Mouse (Mus musculus): ENCODE measurements around the gene Fbxw9. TPM values are rescaled to one million over a fixed set of nuclear protein-coding genes. Genes with fewer than 3 reads are reported as not detected.

Gene Fbxw9
- polyA plus RNA-seq, 1 experiment from 2014 or later: 22.1 TPM

DNA sequence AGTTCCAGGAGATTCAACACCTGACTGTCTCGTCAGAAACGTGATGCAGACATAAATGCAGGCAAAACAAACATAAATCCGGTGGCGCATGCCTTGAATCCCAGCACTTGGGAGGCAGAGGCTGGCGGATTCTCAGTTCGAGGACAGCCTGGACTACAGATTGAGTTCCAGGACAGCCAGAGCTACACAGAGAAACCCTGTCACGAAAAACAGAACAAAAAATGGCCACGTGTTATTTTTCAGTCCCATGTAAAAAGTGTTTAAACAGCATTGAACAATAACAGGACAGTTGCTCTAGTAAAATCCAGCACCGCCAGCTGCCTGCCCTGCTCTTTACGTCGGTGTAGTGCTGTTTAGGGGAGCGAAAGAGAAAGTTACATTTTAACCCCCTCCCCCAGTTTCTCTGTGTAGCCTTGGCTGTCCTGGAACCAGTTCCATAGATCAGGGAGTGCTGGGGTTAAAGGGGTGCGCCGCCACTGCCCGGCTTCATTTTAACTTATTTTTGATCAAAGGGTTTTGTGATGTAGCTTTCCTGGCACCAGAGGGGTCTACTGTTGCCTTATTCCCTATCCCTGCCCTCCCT, 24.0 kb upstream of the Fbxw9 start:
- H3K9me3 ChIP-seq (ENCODE audit: control insufficient read depth): no peaks in the 10 kb centered on the region
- peak overlapping the region; percentile 96 for H3K27ac ChIP-seq (ENCODE audit: low read depth, low read length)
- peak overlapping the region; percentile 89 for H3K9ac ChIP-seq (ENCODE audit: low read depth, low read length)
- H3K4me1 ChIP-seq (replicated peaks; ENCODE audit: control insufficient read depth, insufficient read depth, low read length): peaks cover 5% of the 10 kb centered on the region; the same call in 1 of the 2 replicates
- H3K36me3 ChIP-seq (ENCODE audit: control insufficient read depth, insufficient read depth): peaks cover 14% of the 10 kb centered on the region
- H3K27me3 ChIP-seq (replicated peaks; ENCODE audit: control insufficient read depth, insufficient read depth, low read length): no peaks in the 10 kb centered on the region
- ATAC-seq: 0 out of 2 replicates have a peak, but pooled peaks have one; percentile 3
- TF ChIP-seq CTCF (IDR thresholded peaks at IDR 0.05; ENCODE audit: low read depth): no peak
- H3K4me2 ChIP-seq (replicated peaks; ENCODE audit: low read depth): peak overlapping the region; percentile 94
- under 1% methylated on average over 15 of the region's 15 CpGs for WGBS
- H3K4me3 ChIP-seq (ENCODE audit: low read depth, low read length): peak overlapping the region; percentile 88

- peak overlapping the region; percentile 89 for H3K9ac ChIP-seq (ENCODE audit: low read depth, low read length)
- H3K4me1 ChIP-seq (replicated peaks; ENCODE audit: control insufficient read depth, insufficient read depth, low read length): peaks cover 5% of the 10 kb centered on the region; the same call in 1 of the 2 replicates
- peaks cover 19% of the 10 kb centered on the region for H3K36me3 ChIP-seq (ENCODE audit: control insufficient read depth, insufficient read depth)
- H3K27ac ChIP-seq (ENCODE audit: low read depth, low read length): peak overlapping the region; percentile 96
- no peaks in the 10 kb centered on the region for H3K27me3 ChIP-seq (replicated peaks; ENCODE audit: control insufficient read depth, insufficient read depth, low read length)
- H3K9me3 ChIP-seq (ENCODE audit: control insufficient read depth): no peaks in the 10 kb centered on the region
- peak; percentile 3; the same call in 1 of the 2 replicates for ATAC-seq
- 0% methylated on average over 9 of the region's 9 CpGs for WGBS
- peak overlapping the region; percentile 88 for H3K4me3 ChIP-seq (ENCODE audit: low read depth, low read length)
- H3K4me2 ChIP-seq (replicated peaks; ENCODE audit: low read depth): peak overlapping the region; percentile 94
- no peak for TF ChIP-seq CTCF (IDR thresholded peaks at IDR 0.05; ENCODE audit: low read depth)
Observed at GRCm38 (mm10) chr8:85036381-85036717, 23.5 kb upstream of the Fbxw9 start.

DNA sequence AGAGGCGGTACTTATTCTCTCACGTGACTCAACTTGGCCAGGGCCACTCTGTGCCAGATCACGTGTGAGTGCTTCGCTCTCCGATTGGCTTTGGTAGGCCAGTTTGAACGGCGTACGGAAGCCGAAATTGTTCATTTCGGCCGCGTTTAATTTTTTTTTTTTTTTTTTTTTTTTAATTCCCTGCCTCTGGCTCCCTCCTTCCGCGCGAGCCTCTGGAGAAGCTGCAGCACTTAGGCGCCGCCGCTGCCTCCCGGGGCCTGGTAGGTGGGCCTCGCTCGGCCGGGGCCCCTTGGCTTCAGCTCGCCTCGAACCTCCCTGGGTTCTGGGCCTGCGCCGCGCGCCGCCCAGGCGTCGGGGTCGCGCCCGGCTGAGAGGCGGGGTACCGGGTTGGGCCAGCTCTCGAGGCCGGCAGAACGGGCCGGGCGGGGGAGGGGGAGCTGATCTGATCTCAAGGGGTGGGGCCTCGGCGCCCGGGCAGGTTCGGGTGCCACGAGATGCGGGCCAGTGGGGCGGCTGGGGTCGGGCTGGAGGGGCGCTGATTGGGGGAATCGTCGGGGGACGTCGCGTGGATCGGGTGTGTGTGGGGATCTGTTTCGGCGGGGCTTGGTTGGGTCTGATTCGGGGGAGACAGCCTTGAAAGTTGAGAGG, 23.0 kb upstream of the Fbxw9 start, which contains the start of gene Tnpo2:
Gene Tnpo2 (plus strand): TSS at position 198 of the 648 bp plus-strand sequence.
- peaks cover 5% of the 10 kb centered on the region; the same call in 1 of the 2 replicates for H3K4me1 ChIP-seq (replicated peaks; ENCODE audit: control insufficient read depth, insufficient read depth, low read length)
- TF ChIP-seq CTCF (IDR thresholded peaks at IDR 0.05; ENCODE audit: low read depth): no peak

GRCm38 (mm10) chr8:85037366-85037680, 22.5 kb upstream of the Fbxw9 start:
- H3K9ac ChIP-seq (ENCODE audit: low read depth, low read length): peak overlapping the region; percentile 89
- H3K4me2 ChIP-seq (replicated peaks; ENCODE audit: low read depth): peak overlapping the region; percentile 94
- H3K4me3 ChIP-seq (ENCODE audit: low read depth, low read length): peak overlapping the region; percentile 88
- TF ChIP-seq CTCF (IDR thresholded peaks at IDR 0.05; ENCODE audit: low read depth): no peak
- no peaks in the 10 kb centered on the region for H3K27me3 ChIP-seq (replicated peaks; ENCODE audit: control insufficient read depth, insufficient read depth, low read length)
- H3K36me3 ChIP-seq (ENCODE audit: control insufficient read depth, insufficient read depth): peaks cover 20% of the 10 kb centered on the region
- H3K4me1 ChIP-seq (replicated peaks; ENCODE audit: control insufficient read depth, insufficient read depth, low read length): peaks cover 5% of the 10 kb centered on the region; the same call in 1 of the 2 replicates
- ATAC-seq: peak; percentile 13; the same call in 1 of the 2 replicates
- H3K27ac ChIP-seq (ENCODE audit: low read depth, low read length): peak overlapping the region; percentile 96
- WGBS: under 1% methylated on average over 14 of the region's 14 CpGs
- no peaks in the 10 kb centered on the region for H3K9me3 ChIP-seq (ENCODE audit: control insufficient read depth)

More for the DNA sequence above, 23.0 kb upstream of the Fbxw9 start, which contains the start of gene Tnpo2:
- H3K27me3 ChIP-seq (replicated peaks; ENCODE audit: control insufficient read depth, insufficient read depth, low read length): no peaks in the 10 kb centered on the region
- H3K9me3 ChIP-seq (ENCODE audit: control insufficient read depth): no peaks in the 10 kb centered on the region
- H3K4me3 ChIP-seq (ENCODE audit: low read depth, low read length): peak within 1 kb of the TSS; percentile 88
- H3K9ac ChIP-seq (ENCODE audit: low read depth, low read length): peak within 1 kb of the TSS; percentile 89
- H3K27ac ChIP-seq (ENCODE audit: low read depth, low read length): peak within 1 kb of the TSS; percentile 96
- peaks cover 21% of the 10 kb centered on the region for H3K36me3 ChIP-seq (ENCODE audit: control insufficient read depth, insufficient read depth)
- peak within 1 kb of the TSS; percentile 94 for H3K4me2 ChIP-seq (replicated peaks; ENCODE audit: low read depth)
- peak; percentile 89 for ATAC-seq
- under 1% methylated on average over 55 of the region's 59 CpGs for WGBS

- Histone ChIP-seq H3K4me2 (replicated peaks; ENCODE audit: low read depth) (peak overlapping the region; percentile 94), H3K9ac (ENCODE audit: low read depth, low read length) (peak overlapping the region; percentile 89), H3K36me3 (ENCODE audit: control insufficient read depth, insufficient read depth) (peaks cover 22% of the 10 kb centered on the region), H3K4me3 (ENCODE audit: low read depth, low read length) (peak overlapping the region; percentile 88), H3K27me3 (replicated peaks; ENCODE audit: control insufficient read depth, insufficient read depth, low read length) (no peaks in the 10 kb centered on the region), H3K27ac (ENCODE audit: low read depth, low read length) (peak overlapping the region; percentile 96), H3K4me1 (replicated peaks; ENCODE audit: control insufficient read depth, insufficient read depth, low read length) (peaks cover 5% of the 10 kb centered on the region; the same call in 1 of the 2 replicates), H3K9me3 (ENCODE audit: control insufficient read depth) (no peaks in the 10 kb centered on the region)
- TF ChIP-seq CTCF (IDR thresholded peaks at IDR 0.05; ENCODE audit: low read depth): no peak
- ATAC-seq: no peak
- under 1% methylated on average over 56 of the region's 57 CpGs for WGBS
Observed at GRCm38 (mm10) chr8:85037681-85038531, 21.9 kb upstream of the Fbxw9 start.

- H3K4me1 ChIP-seq (replicated peaks; ENCODE audit: control insufficient read depth, insufficient read depth, low read length): no peaks in the 10 kb centered on the region
- 88% methylated on average over 6 of the region's 6 CpGs for WGBS
- no peak for ATAC-seq
- H3K4me3 ChIP-seq (ENCODE audit: low read depth, low read length): no peak overlapping the region
- no peak overlapping the region for H3K4me2 ChIP-seq (replicated peaks; ENCODE audit: low read depth)
- H3K9me3 ChIP-seq (ENCODE audit: control insufficient read depth): no peaks in the 10 kb centered on the region
- no peak overlapping the region for H3K27ac ChIP-seq (ENCODE audit: low read depth, low read length)
- no peaks in the 10 kb centered on the region for H3K27me3 ChIP-seq (replicated peaks; ENCODE audit: control insufficient read depth, insufficient read depth, low read length)
- H3K9ac ChIP-seq (ENCODE audit: low read depth, low read length): no peak overlapping the region
- H3K36me3 ChIP-seq (ENCODE audit: control insufficient read depth, insufficient read depth): peaks cover 79% of the 10 kb centered on the region
- no peak for TF ChIP-seq CTCF (IDR thresholded peaks at IDR 0.05; ENCODE audit: low read depth)
Observed at GRCm38 (mm10) chr8:85043619-85044018, 16.2 kb upstream of the Fbxw9 start.

All from intestine, postnatal 0 days (tissue).